Mouse (Mus musculus) forebrain, embryonic 16.5 days (tissue): Measurements from ENCODE around the gene Adgrf5. TPM values are rescaled to one million over a fixed set of nuclear protein-coding genes. Genes with fewer than 3 reads are reported as not detected.

ENCODE experiments used
- ATAC-seq: fragments of 200-750 bp; cut with Nextera tagmentation; 2 replicates; pipeline ENCODE4 v1.8.0; 2017; ENCODE audit warnings: mild to moderate bottlenecking, moderate library complexity
- H3K27ac ChIP-seq: fragments of 300-500 bp; sonication (generic); 2 replicates; pipeline ENCODE4 v1.5.1; 2014; ENCODE audit warnings: low read length, control low read depth
- H3K27me3 ChIP-seq: fragments of 300-500 bp; sonication (generic); replicated peaks from 2 replicates; pipeline ENCODE4 v1.6.1; 2014; ENCODE audit warnings: low read length; ENCODE audit not compliant: control insufficient read depth, insufficient read depth
- H3K36me3 ChIP-seq: fragments of 300-500 bp; sonication (generic); 2 replicates; pipeline ENCODE4 v1.6.1; 2014; ENCODE audit not compliant: control insufficient read depth, insufficient read depth
- H3K4me1 ChIP-seq: fragments of 300-500 bp; sonication (generic); replicated peaks from 2 replicates; pipeline ENCODE4 v1.6.1; 2014; ENCODE audit warnings: low read length; ENCODE audit not compliant: control insufficient read depth, insufficient read depth
- H3K4me2 ChIP-seq: fragments of 300-500 bp; sonication (generic); 2 replicates; pipeline ENCODE4 v1.6.1; 2014; ENCODE audit warnings: mild to moderate bottlenecking, low read length, control low read depth
- H3K4me3 ChIP-seq: fragments of 300-500 bp; sonication (generic); replicated peaks from 2 replicates; pipeline ENCODE4 v1.5.1; 2014; ENCODE audit warnings: mild to moderate bottlenecking, low read length, control low read depth
- H3K9ac ChIP-seq: fragments of 300-500 bp; sonication (generic); replicated peaks from 2 replicates; pipeline ENCODE4 v1.6.1; 2014; ENCODE audit warnings: low read depth, low read length, control low read depth
- H3K9me3 ChIP-seq: fragments of 300-500 bp; sonication (generic); 2 replicates; pipeline ENCODE4 v1.6.1; 2016; ENCODE audit warnings: low read length; ENCODE audit not compliant: control insufficient read depth
- WGBS: fragments of 180-500 bp; shearing (Covaris S2); extraction: QIAGEN DNeasy Blood & Tissue Kit; methylation state at CpG from one replicate; pipeline ENCODE4 v1.1.7; 2014; 5-methylcytosine and 5-hydroxymethylcytosine counted together
- polyA plus RNA-seq: library from polyadenylated mRNA; unstranded; fragments of >200 nt; fragmentation: Nextera tagmentation; extraction: Ambion mirVana; gene quantifications from 2 replicates; pipeline ENCODE4 v1.2.1, GENCODE M21; 2015

The Adgrf5 gene
- polyA plus RNA-seq, 1 experiment from 2014 or later: 8.4 TPM

GRCm38 (mm10) chr17:43368171-43368576 is 7.9 kb downstream of the Adgrf5 start:
- H3K27me3 ChIP-seq: no peaks in the 10 kb centered on the region
- no peaks in the 10 kb centered on the region for H3K36me3 ChIP-seq
- H3K4me2 ChIP-seq: no peak overlapping the region
- H3K4me1 ChIP-seq: no peaks in the 10 kb centered on the region
- H3K9ac ChIP-seq: no peak overlapping the region
- ATAC-seq: no peak
- 65% methylated on average over 5 of the region's 5 CpGs for WGBS
- no peak overlapping the region for H3K27ac ChIP-seq
- H3K9me3 ChIP-seq: no peaks in the 10 kb centered on the region
- no peak overlapping the region for H3K4me3 ChIP-seq

DNA sequence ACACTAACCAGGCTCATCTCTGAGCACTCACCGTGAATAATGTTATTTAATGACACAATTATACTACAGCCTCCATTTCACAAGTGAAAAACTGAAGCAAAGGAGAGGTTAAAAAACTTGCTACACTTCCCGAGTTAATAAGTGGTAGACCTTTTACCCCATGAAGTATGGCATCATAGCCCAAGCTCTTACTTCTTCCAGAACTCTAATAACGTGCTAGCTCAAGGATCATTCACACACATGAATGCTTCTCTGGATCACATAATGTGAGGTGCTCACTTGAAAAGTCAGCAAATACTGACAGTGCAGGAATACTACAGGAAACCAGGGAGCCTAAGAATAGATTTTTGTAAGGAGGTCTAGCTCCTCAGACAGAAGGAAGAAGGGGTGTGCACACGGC is 12.4 kb downstream of the Adgrf5 start:
- ATAC-seq: no peak
- WGBS: 61% methylated on average over 4 of the region's 4 CpGs
- H3K4me1 ChIP-seq: no peaks in the 10 kb centered on the region

GRCm38 (mm10) chr17:43374020-43374419 is 13.8 kb downstream of the Adgrf5 start:
- H3K27ac ChIP-seq: no peak overlapping the region
- ATAC-seq: no peak
- no peaks in the 10 kb centered on the region for H3K36me3 ChIP-seq
- no peaks in the 10 kb centered on the region for H3K9me3 ChIP-seq
- no peak overlapping the region for H3K4me3 ChIP-seq
- WGBS: 59% methylated on average over 4 of the region's 4 CpGs
- H3K4me1 ChIP-seq: no peaks in the 10 kb centered on the region
- H3K4me2 ChIP-seq: no peak overlapping the region
- no peaks in the 10 kb centered on the region for H3K27me3 ChIP-seq
- no peak overlapping the region for H3K9ac ChIP-seq

More for the DNA sequence above, 12.4 kb downstream of the Adgrf5 start:
- Histone ChIP-seq H3K4me2 (no peak overlapping the region), H3K27ac (no peak overlapping the region), H3K9ac (no peak overlapping the region), H3K4me3 (no peak overlapping the region), H3K9me3 (no peaks in the 10 kb centered on the region), H3K27me3 (no peaks in the 10 kb centered on the region), H3K36me3 (no peaks in the 10 kb centered on the region)

- Histone ChIP-seq H3K27me3 (no peaks in the 10 kb centered on the region), H3K4me1 (no peaks in the 10 kb centered on the region), H3K27ac (no peak overlapping the region), H3K9me3 (no peaks in the 10 kb centered on the region), H3K9ac (no peak overlapping the region), H3K4me3 (no peak overlapping the region), H3K36me3 (no peaks in the 10 kb centered on the region), H3K4me2 (no peak overlapping the region)
- ATAC-seq: no peak
- 76% methylated on average over 5 of the region's 5 CpGs for WGBS
These were observed 16.3 kb downstream of the Adgrf5 start for GRCm38 (mm10) chr17:43376527-43376926.

DNA sequence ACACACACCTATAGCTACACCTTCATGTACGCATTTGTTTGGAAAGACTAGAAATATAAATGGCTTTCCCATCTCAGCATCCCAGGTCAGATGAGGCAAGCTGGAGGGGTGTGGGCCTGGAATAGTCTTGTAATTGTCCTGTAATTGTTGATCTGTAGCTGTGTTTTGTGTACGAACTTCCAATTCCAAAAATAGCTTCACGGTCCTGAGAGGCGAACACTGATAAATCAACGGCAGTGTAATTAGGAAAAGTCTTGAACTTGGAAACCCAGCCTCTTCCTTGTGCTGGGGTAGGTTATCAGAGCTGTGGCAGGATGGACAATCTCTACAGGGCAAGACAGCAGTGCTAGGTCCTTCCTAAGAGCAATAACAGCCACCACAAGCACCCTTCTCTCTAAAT is 18.5 kb downstream of the Adgrf5 start:
- Histone ChIP-seq H3K9me3 (no peaks in the 10 kb centered on the region), H3K36me3 (no peaks in the 10 kb centered on the region), H3K27me3 (no peaks in the 10 kb centered on the region), H3K4me1 (no peaks in the 10 kb centered on the region), H3K4me2 (no peak overlapping the region), H3K27ac (no peak overlapping the region), H3K9ac (no peak overlapping the region), H3K4me3 (no peak overlapping the region)
- ATAC-seq: no peak
- 92% methylated on average over 5 of the region's 5 CpGs for WGBS

DNA sequence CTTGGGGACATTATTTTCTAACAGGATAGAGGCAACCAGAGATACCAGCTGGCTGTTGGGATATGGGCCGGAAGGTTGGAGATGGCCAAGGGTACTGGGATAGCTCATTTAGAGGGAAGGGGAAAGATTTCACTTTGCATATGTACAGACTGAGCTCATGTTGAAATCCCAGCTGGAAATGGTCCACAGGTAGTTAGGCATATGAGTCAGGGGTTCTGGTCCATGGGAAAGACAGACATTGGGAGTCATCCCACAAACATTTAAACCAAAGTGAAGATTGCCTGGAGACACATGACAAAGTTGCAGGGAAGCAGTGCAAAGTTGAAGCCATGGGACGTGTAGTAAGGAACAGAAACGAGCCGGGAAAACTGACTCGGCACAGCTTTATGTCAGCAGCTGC is 26.1 kb downstream of the Adgrf5 start:
- ATAC-seq: no peak
- Histone ChIP-seq H3K4me3 (no peak overlapping the region), H3K9ac (no peak overlapping the region), H3K27ac (no peak overlapping the region), H3K4me1 (no peaks in the 10 kb centered on the region), H3K9me3 (no peaks in the 10 kb centered on the region), H3K27me3 (no peaks in the 10 kb centered on the region), H3K36me3 (no peaks in the 10 kb centered on the region), H3K4me2 (no peak overlapping the region)
- WGBS: 92% methylated on average over 5 of the region's 5 CpGs

- no peak overlapping the region for H3K4me3 ChIP-seq
- no peaks in the 10 kb centered on the region for H3K27me3 ChIP-seq
- H3K4me2 ChIP-seq: no peak overlapping the region
- H3K27ac ChIP-seq: no peak overlapping the region
- WGBS: 82% methylated on average over 3 of the region's 3 CpGs
- H3K36me3 ChIP-seq: no peaks in the 10 kb centered on the region
- no peaks in the 10 kb centered on the region for H3K4me1 ChIP-seq
- no peak overlapping the region for H3K9ac ChIP-seq
- ATAC-seq: no peak
- no peaks in the 10 kb centered on the region for H3K9me3 ChIP-seq
These were observed 26.9 kb downstream of the Adgrf5 start for GRCm38 (mm10) chr17:43387171-43387570.

DNA sequence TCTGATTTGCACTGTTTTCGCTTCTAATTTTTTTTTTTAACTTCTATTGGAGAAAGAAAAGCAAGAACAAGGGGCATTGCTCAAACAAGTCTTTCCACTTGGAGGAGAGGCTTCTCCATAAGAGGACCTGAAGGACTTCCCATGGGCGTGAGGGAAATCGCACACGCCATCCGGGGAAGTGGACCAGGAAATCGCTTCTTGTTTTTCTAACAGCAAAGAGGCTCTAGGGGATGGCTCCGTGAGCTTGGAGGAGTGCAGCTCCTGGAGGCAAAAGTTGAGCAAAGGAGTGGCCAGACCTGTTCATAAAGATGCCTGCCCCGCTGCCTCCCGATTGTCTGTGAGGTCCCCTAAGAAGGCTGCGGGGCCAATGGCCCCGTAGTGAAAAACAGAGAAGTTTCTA is 29.0 kb downstream of the Adgrf5 start:
- Histone ChIP-seq H3K4me3 (no peak overlapping the region), H3K4me1 (no peaks in the 10 kb centered on the region), H3K36me3 (no peaks in the 10 kb centered on the region), H3K9me3 (no peaks in the 10 kb centered on the region), H3K27me3 (no peaks in the 10 kb centered on the region), H3K9ac (no peak overlapping the region), H3K4me2 (no peak overlapping the region), H3K27ac (no peak overlapping the region)
- WGBS: 92% methylated on average over 11 of the region's 11 CpGs
- ATAC-seq: no peak

DNA sequence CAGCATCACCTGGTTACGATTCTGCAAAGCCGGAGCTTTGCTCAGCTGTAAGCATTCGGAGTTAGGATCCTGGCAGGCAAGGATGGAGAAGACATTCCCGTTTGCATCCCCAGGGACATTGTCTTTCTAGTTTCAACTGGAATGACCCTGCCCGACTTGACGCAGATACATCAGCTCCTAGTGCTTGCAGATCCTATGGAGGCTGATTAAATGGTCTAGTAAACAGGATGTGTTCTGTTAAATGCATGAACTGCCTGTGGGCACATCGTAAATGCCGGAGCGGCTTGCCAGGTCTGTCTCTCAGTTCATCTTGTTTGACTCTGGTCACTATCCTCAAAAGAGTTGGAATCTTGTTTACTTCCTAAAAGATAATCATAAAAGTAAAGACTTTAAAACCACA is 31.9 kb downstream of the Adgrf5 start:
- ATAC-seq: no peak
- WGBS: 85% methylated on average over 9 of the region's 9 CpGs
- Histone ChIP-seq H3K9me3 (no peaks in the 10 kb centered on the region), H3K27me3 (no peaks in the 10 kb centered on the region), H3K9ac (no peak overlapping the region), H3K4me1 (no peaks in the 10 kb centered on the region), H3K4me2 (no peak overlapping the region), H3K4me3 (no peak overlapping the region), H3K36me3 (no peaks in the 10 kb centered on the region), H3K27ac (no peak overlapping the region)

- no peak overlapping the region for H3K9ac ChIP-seq
- no peaks in the 10 kb centered on the region for H3K36me3 ChIP-seq
- H3K4me3 ChIP-seq: no peak overlapping the region
- ATAC-seq: no peak
- no peak overlapping the region for H3K27ac ChIP-seq
- no peaks in the 10 kb centered on the region for H3K27me3 ChIP-seq
- 64% methylated on average over 8 of the region's 8 CpGs for WGBS
- H3K4me1 ChIP-seq: no peaks in the 10 kb centered on the region
- H3K9me3 ChIP-seq: no peaks in the 10 kb centered on the region
- H3K4me2 ChIP-seq: no peak overlapping the region
These were observed 33.4 kb downstream of the Adgrf5 start for GRCm38 (mm10) chr17:43393669-43394068.
